Mouse (Mus musculus): Measurements from ENCODE around the gene Ccdc33. TPM values are rescaled to one million over a fixed set of nuclear protein-coding genes. Genes with fewer than 3 reads are reported as not detected.
A peak's percentile ranks its signal among the peaks of the same experiment; 100 is the strongest.

Gene Ccdc33
- polyA plus RNA-seq, 1 experiment from 2014 or later, result 1.1 TPM

GRCm38 (mm10) chr9:58148806-58149205 lies 30.2 kb upstream of the Ccdc33 start:
- H3K9me3 ChIP-seq, result no peaks in the 10 kb centered on the region
- H3K4me3 ChIP-seq, result no peak overlapping the region
- H3K9ac ChIP-seq (replicated peaks), result no peak overlapping the region
- H3K27me3 ChIP-seq, result no peaks in the 10 kb centered on the region
- no peak for ATAC-seq (replicated peaks)
- H3K4me1 ChIP-seq, result peaks cover 7% of the 10 kb centered on the region; the same call in 1 of the 2 replicates
- 57% methylated on average over 2 of the region's 2 CpGs for whole genome bisulfite sequencing
- no peak overlapping the region for H3K4me2 ChIP-seq (replicated peaks)
- no peaks in the 10 kb centered on the region for H3K36me3 ChIP-seq
- H3K27ac ChIP-seq (replicated peaks), result no peak overlapping the region

GRCm38 (mm10) chr9:58145417-58145816 lies 26.8 kb upstream of the Ccdc33 start:
- no peak overlapping the region for H3K27ac ChIP-seq (replicated peaks)
- 81% methylated on average over 5 of the region's 5 CpGs for WGBS
- H3K4me3 ChIP-seq, result no peak overlapping the region
- H3K9me3 ChIP-seq, result no peaks in the 10 kb centered on the region
- H3K27me3 ChIP-seq, result no peaks in the 10 kb centered on the region
- H3K9ac ChIP-seq (replicated peaks), result no peak overlapping the region
- no peaks in the 10 kb centered on the region for H3K36me3 ChIP-seq
- ATAC-seq (replicated peaks), result no peak
- H3K4me2 ChIP-seq (replicated peaks), result no peak overlapping the region
- peaks cover 10% of the 10 kb centered on the region for H3K4me1 ChIP-seq

GRCm38 (mm10) chr9:58144664-58145063 lies 26.0 kb upstream of the Ccdc33 start:
- 53% methylated on average over 1 of the region's 1 CpGs for WGBS
- Histone ChIP-seq H3K9me3 (no peaks in the 10 kb centered on the region), H3K9ac (replicated peaks) (no peak overlapping the region)

GRCm38 (mm10) chr9:58143419-58143818 lies 24.8 kb upstream of the Ccdc33 start:
- WGBS, result 49% methylated on average over 7 of the region's 7 CpGs
- H3K36me3 ChIP-seq, result no peaks in the 10 kb centered on the region
- no peak overlapping the region for H3K4me2 ChIP-seq (replicated peaks)
- H3K9ac ChIP-seq (replicated peaks), result no peak overlapping the region
- no peak overlapping the region for H3K27ac ChIP-seq (replicated peaks)
- H3K27me3 ChIP-seq, result no peaks in the 10 kb centered on the region
- no peak for ATAC-seq (replicated peaks)
- no peaks in the 10 kb centered on the region for H3K9me3 ChIP-seq
- peaks cover 19% of the 10 kb centered on the region for H3K4me1 ChIP-seq
- H3K4me3 ChIP-seq, result no peak overlapping the region

More at GRCm38 (mm10) chr9:58144664-58145063, 26.0 kb upstream of the Ccdc33 start:
- Histone ChIP-seq H3K4me2 (replicated peaks) (no peak overlapping the region), H3K27me3 (no peaks in the 10 kb centered on the region), H3K36me3 (no peaks in the 10 kb centered on the region), H3K4me3 (no peak overlapping the region), H3K27ac (replicated peaks) (no peak overlapping the region), H3K4me1 (peaks cover 18% of the 10 kb centered on the region)
- no peak for ATAC-seq (replicated peaks)

GRCm38 (mm10) chr9:58139947-58140346 lies 21.3 kb upstream of the Ccdc33 start:
- ATAC-seq (replicated peaks), result 0 out of 2 replicates have a peak, but pooled peaks have one; percentile 18
- no peak overlapping the region for H3K9ac ChIP-seq (replicated peaks)
- H3K4me2 ChIP-seq (replicated peaks), result no peak overlapping the region
- H3K27me3 ChIP-seq, result no peaks in the 10 kb centered on the region
- 24% methylated on average over 6 of the region's 6 CpGs for WGBS
- no peak overlapping the region for H3K27ac ChIP-seq (replicated peaks)
- H3K36me3 ChIP-seq, result no peaks in the 10 kb centered on the region
- H3K4me1 ChIP-seq, result peaks cover 25% of the 10 kb centered on the region
- no peak overlapping the region for H3K4me3 ChIP-seq
- H3K9me3 ChIP-seq, result no peaks in the 10 kb centered on the region

- H3K4me2 ChIP-seq (replicated peaks), result no peak overlapping the region
- ATAC-seq (replicated peaks), result no peak
- WGBS, result 51% methylated on average over 2 of the region's 2 CpGs
Observed at GRCm38 (mm10) chr9:58135921-58136321, 17.3 kb upstream of the Ccdc33 start.

DNA sequence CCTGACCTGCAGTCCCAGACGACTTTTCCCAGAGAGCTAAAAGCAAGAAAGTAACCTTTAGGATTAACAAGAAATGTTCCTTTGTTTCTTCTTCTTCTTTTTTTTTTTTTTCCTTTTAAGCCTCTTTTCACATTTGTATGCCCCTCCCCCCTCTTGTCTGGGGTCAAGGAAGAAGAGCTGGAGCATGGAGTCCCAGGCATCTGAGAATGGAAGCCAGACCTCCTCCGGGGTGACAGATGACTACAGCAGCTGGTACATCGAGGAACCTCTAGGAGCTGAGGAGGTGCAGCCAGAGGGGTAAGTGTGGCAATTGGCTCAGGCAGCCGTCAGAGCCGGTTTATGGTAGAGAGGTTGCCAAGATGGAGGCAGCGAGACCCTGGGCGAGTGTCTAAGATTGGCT lies 16.3 kb upstream of the Ccdc33 start:
- H3K9me3 ChIP-seq, result no peaks in the 10 kb centered on the region
- H3K4me3 ChIP-seq, result no peak overlapping the region
- H3K9ac ChIP-seq (replicated peaks), result no peak overlapping the region
- no peak; the same call in 1 of the 2 replicates for ATAC-seq (replicated peaks)
- no peak overlapping the region for H3K4me2 ChIP-seq (replicated peaks)
- no peak overlapping the region for H3K27ac ChIP-seq (replicated peaks)
- no peaks in the 10 kb centered on the region for H3K36me3 ChIP-seq
- H3K27me3 ChIP-seq, result no peaks in the 10 kb centered on the region
- WGBS, result 37% methylated on average over 7 of the region's 7 CpGs
- peaks cover 34% of the 10 kb centered on the region for H3K4me1 ChIP-seq

More at GRCm38 (mm10) chr9:58135921-58136321, 17.3 kb upstream of the Ccdc33 start:
- H3K27me3 ChIP-seq, result no peaks in the 10 kb centered on the region
- no peaks in the 10 kb centered on the region for H3K9me3 ChIP-seq
- no peak overlapping the region for H3K9ac ChIP-seq (replicated peaks)
- peaks cover 37% of the 10 kb centered on the region for H3K4me1 ChIP-seq
- no peak overlapping the region for H3K4me3 ChIP-seq
- H3K27ac ChIP-seq (replicated peaks), result no peak overlapping the region
- H3K36me3 ChIP-seq, result no peaks in the 10 kb centered on the region

DNA sequence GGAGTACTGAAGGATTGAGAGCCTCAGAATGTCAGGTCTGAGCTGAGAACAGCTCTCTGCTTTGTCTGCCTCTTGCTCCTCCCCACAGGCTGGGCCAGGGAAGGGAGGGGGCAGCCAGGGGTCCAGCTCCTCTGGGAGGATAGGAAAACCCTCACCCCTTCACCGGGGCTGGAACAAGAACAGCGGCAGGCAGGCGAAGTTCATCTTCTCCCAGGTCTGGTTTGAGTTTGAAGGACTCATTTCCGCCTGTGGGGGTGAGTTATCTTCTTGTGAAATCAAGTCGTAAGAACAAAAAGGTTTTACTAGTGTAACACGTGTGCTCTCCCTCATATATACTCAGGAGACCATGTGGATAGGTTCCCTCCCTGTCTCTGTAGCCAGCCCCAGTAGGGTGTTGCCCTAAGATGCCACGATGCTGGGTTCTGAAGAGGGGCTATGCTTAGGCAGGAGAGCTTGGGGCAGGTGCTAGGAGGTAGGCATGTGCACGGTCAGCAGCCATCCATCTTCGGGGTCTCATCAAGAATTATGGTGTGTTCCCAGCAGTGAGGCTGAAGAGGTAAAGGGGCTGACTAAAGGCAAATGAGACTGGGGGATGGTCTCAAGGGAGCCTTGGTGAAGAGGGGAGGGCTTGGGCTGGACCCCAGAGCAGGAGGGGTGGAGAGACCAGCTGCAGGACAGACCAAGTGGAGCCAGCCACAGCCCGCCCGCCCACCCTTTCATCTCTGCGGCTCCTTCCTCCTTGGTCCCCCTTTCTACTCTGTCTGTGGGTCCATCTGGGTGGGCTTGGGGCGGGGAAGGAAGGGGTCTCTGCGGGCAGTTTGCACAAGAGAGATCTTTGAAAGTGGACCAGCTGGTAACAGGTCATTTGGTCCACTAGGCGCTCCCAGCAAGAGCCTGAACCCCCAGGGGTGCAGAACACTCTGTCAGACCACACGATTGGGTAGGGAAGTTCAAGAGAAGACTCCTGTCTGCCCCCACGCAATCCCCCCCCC lies 15.6 kb upstream of the Ccdc33 start:
- H3K4me3 ChIP-seq, result no peak overlapping the region
- peak; percentile 41 for ATAC-seq (replicated peaks)
- no peaks in the 10 kb centered on the region for H3K27me3 ChIP-seq
- no peaks in the 10 kb centered on the region for H3K9me3 ChIP-seq
- no peak overlapping the region for H3K4me2 ChIP-seq (replicated peaks)
- no peaks in the 10 kb centered on the region for H3K36me3 ChIP-seq
- H3K4me1 ChIP-seq, result peaks cover 38% of the 10 kb centered on the region
- no peak overlapping the region; the same call in 1 of the 2 replicates for H3K9ac ChIP-seq (replicated peaks)
- H3K27ac ChIP-seq (replicated peaks), result peak overlapping the region; percentile 34
- 21% methylated on average over 17 of the region's 17 CpGs for WGBS

- Histone ChIP-seq H3K27ac (replicated peaks) (no peak overlapping the region), H3K27me3 (no peaks in the 10 kb centered on the region), H3K4me3 (no peak overlapping the region), H3K4me1 (peaks cover 46% of the 10 kb centered on the region), H3K36me3 (no peaks in the 10 kb centered on the region), H3K9ac (replicated peaks) (no peak overlapping the region), H3K9me3 (no peaks in the 10 kb centered on the region), H3K4me2 (replicated peaks) (no peak overlapping the region)
- no peak for ATAC-seq (replicated peaks)
- WGBS, result 77% methylated on average over 7 of the region's 7 CpGs
Observed at GRCm38 (mm10) chr9:58131735-58132134, 13.1 kb upstream of the Ccdc33 start.

DNA sequence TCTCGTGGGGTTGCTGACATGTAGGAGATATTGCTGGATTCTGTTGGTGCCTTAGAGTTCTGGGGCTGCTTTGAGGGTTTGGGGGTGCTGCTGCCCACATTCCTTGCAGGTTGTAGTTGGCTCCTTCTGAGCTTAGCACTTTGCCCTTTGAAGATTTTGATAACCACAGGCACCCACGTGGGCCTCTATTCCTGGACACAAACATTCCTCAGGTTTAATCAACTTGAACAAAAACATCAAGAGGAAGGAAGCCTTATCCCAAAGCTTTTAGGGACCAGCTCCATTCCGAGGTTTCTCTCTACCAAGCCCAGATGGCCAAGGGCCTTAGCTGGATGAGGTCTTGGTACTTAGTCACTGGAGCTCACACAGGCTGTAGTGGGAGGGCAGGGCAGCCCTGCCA lies 12.3 kb upstream of the Ccdc33 start:
- Histone ChIP-seq H3K4me1 (peaks cover 46% of the 10 kb centered on the region), H3K9me3 (no peaks in the 10 kb centered on the region), H3K4me3 (no peak overlapping the region), H3K27ac (replicated peaks) (no peak overlapping the region), H3K9ac (replicated peaks) (no peak overlapping the region), H3K4me2 (replicated peaks) (no peak overlapping the region), H3K36me3 (no peaks in the 10 kb centered on the region), H3K27me3 (no peaks in the 10 kb centered on the region)
- no peak for ATAC-seq (replicated peaks)
- 41% methylated on average over 3 of the region's 3 CpGs for WGBS

DNA sequence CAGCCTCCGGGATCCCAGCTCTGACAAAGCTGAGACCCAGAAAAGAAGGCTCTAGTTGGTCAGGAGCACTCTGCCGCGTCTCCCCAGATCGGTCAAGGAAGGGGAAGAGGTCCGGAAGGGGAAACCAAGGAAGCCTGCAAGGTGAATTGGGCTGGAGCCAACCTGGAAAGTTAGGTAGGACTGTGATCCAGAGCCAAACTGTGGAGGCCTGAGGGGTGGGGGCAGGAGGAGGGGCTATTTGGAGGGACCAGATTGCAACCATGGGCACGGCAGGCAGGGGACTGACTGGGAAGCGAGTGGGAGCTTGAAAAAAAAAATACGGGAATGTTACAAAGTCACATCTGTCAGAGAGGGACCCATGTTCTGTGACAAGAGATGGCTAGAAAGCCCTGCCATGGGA lies 10.9 kb upstream of the Ccdc33 start:
- WGBS, result 16% methylated on average over 8 of the region's 8 CpGs
- no peak overlapping the region for H3K9ac ChIP-seq (replicated peaks)
- H3K4me1 ChIP-seq, result peaks cover 36% of the 10 kb centered on the region
- ATAC-seq (replicated peaks), result no peak
- H3K4me2 ChIP-seq (replicated peaks), result no peak overlapping the region
- no peak overlapping the region for H3K4me3 ChIP-seq
- no peak overlapping the region for H3K27ac ChIP-seq (replicated peaks)
- H3K27me3 ChIP-seq, result no peaks in the 10 kb centered on the region
- no peaks in the 10 kb centered on the region for H3K36me3 ChIP-seq
- H3K9me3 ChIP-seq, result no peaks in the 10 kb centered on the region

DNA sequence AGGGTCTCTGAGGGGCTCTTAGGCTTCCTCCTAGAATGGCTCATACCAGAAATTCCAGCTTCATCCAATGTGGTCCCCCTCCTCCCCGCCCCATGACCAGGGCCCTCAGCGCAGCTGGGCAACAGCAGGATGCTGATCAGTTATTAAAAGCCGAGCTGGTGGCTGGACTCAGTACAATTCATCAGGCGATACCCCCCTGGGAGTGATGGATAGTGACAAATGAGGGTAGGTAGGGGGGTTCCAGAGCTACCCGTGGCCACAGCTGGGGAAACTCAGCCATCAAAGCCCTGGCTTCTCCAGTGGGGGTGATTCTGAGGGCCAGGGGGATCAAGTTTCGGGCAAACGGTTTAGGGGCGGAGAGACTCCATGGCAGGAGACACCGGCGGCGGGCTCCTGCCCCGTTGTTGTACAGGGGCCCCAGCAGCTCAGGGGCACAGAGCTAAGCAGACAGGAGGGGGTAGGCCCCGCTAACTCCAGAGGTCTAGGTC lies 10.3 kb upstream of the Ccdc33 start:
- Histone ChIP-seq H3K9ac (replicated peaks) (no peak overlapping the region), H3K9me3 (no peaks in the 10 kb centered on the region), H3K4me2 (replicated peaks) (no peak overlapping the region), H3K4me3 (no peak overlapping the region), H3K27ac (replicated peaks) (no peak overlapping the region), H3K27me3 (no peaks in the 10 kb centered on the region), H3K36me3 (no peaks in the 10 kb centered on the region), H3K4me1 (peaks cover 32% of the 10 kb centered on the region)
- no peak for ATAC-seq (replicated peaks)
- WGBS, result 12% methylated on average over 13 of the region's 13 CpGs

Data from forebrain, embryonic 15.5 days (tissue).